Mouse (Mus musculus): ENCODE measurements at regions not wholly inside any gene's neighbourhood (a gene's known extent, or its start where the extent isn't known, plus 50 kb on each side); places are given as distances from the start of the nearest gene placed in this dataset.

GRCm38 (mm10) chr9:100404426-100404825 lies 82.2 kb downstream of the Il20rb start:
- DNase-seq, result no peak

GRCm38 (mm10) chr9:100400366-100400765 lies 86.2 kb downstream of the Il20rb start:
- DNase-seq, result peak; percentile 43

- DNase-seq, result no peak
Measured at GRCm38 (mm10) chr9:100396340-100396910, 90.2 kb downstream of the Il20rb start.

- DNase-seq, result peak; percentile 68
Measured at GRCm38 (mm10) chr9:100395711-100396110, 90.9 kb downstream of the Il20rb start.

- no peak for DNase-seq
Measured at GRCm38 (mm10) chr9:100394632-100395031, 92.0 kb downstream of the Il20rb start.

- DNase-seq, result no peak
Measured at GRCm38 (mm10) chr9:100394166-100394565, 92.4 kb downstream of the Il20rb start.

- no peak for DNase-seq
Measured at GRCm38 (mm10) chr9:100392262-100392661, 94.3 kb downstream of the Il20rb start.

- DNase-seq, result no peak
Measured at GRCm38 (mm10) chr9:100391566-100392213, 94.9 kb downstream of the Il20rb start.

GRCm38 (mm10) chr9:100388393-100388792 lies 98.2 kb downstream of the Il20rb start:
- DNase-seq, result no peak

GRCm38 (mm10) chr9:100387171-100387685 lies 99.4 kb downstream of the Il20rb start:
- no peak for DNase-seq

GRCm38 (mm10) chr9:100382492-100382891 lies 104.1 kb downstream of the Il20rb start:
- peak; percentile 60 for DNase-seq

GRCm38 (mm10) chr9:100369921-100370320 lies 116.7 kb downstream of the Il20rb start:
- DNase-seq, result no peak

GRCm38 (mm10) chr9:100366816-100367215 lies 119.8 kb downstream of the Il20rb start:
- DNase-seq, result no peak

- no peak for DNase-seq
Measured at GRCm38 (mm10) chr9:100359934-100360716, 126.5 kb downstream of the Il20rb start.

- no peak for DNase-seq
Measured at GRCm38 (mm10) chr9:100357553-100357952, 129.0 kb downstream of the Il20rb start.

- peak; percentile 67 for DNase-seq
Measured at GRCm38 (mm10) chr9:100340796-100341195, 145.8 kb downstream of the Il20rb start.

- DNase-seq, result no peak
Measured at GRCm38 (mm10) chr9:100307765-100308164, 178.8 kb downstream of the Il20rb start.

- peak; percentile 20 for DNase-seq
Measured at GRCm38 (mm10) chr9:100307364-100307763, 179.2 kb downstream of the Il20rb start.

- no peak for DNase-seq
Measured at GRCm38 (mm10) chr9:100303762-100304161, 182.8 kb downstream of the Il20rb start.

- DNase-seq, result peak; percentile 17
Measured at GRCm38 (mm10) chr9:100301613-100302012, 185.0 kb downstream of the Il20rb start.

GRCm38 (mm10) chr9:100277361-100277760 lies 209.2 kb downstream of the Il20rb start:
- DNase-seq, result no peak

- DNase-seq, result no peak
Measured at GRCm38 (mm10) chr9:100266528-100267387, 219.8 kb downstream of the Il20rb start.

GRCm38 (mm10) chr9:100252409-100252808 lies 234.2 kb downstream of the Il20rb start:
- DNase-seq, result no peak

All from right cerebral cortex, adult 18-20 months (tissue).